Mouse (Mus musculus): ENCODE results near the gene Gm49380. TPM values are rescaled to one million over a fixed set of nuclear protein-coding genes. Genes with fewer than 3 reads are reported as not detected.

Gene Gm49380
- total and polyA plus RNA-seq, 3 experiments: 0.24 TPM; not detected in 2

DNA sequence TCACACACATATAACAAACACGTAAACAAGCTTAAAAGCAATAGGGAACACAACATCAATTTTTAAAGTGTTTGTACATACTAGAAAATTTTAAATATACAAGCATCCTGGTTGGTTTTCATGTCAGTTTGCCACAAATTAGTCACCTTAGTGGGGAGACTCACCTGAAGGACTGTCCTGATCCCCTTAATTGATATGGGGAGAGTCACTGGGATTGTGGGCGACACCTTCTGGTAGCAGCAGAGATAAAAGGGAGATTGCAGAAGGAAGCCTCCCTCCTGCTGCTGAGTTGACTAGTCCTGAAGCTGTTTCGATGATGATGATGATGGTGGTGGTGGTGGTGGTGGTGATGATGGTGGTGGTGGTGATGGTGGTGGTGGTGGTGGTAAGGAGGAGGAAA lies 60.4 kb downstream of the Gm49380 start:
- H3K4me3 ChIP-seq (ENCODE audit: control insufficient read depth in 1 of 2, insufficient read depth in 1 of 2, low read depth in 2 of 2, low read length in 2 of 2): no peak overlapping the region
- TF ChIP-seq NRF1 (IDR thresholded peaks at IDR 0.05; ENCODE audit: insufficient read depth, low read depth, low read length, poor library complexity, severe bottlenecking): no peak
- peak; percentile 32 for TF ChIP-seq SMC3 (IDR thresholded peaks at IDR 0.05; ENCODE audit: low read depth, low read length)
- TF ChIP-seq CTCF (IDR thresholded peaks at IDR 0.05 in 2 of 3, conservative IDR thresholded peaks at IDR 0.05 in 1 of 3; ENCODE audit: control insufficient read depth in 1 of 3, insufficient read depth in 1 of 3, low read depth in 2 of 3, low read length in 3 of 3, poor library complexity in 1 of 3, severe bottlenecking in 1 of 3): peak in 2 of 3 experiments; percentile 6 to 29; a peak in 2 of 6 replicates
- TF ChIP-seq GATA1 (IDR thresholded peaks at IDR 0.05; ENCODE audit: low read depth, low read length): 0 out of 2 replicates have a peak, but pooled peaks have one; percentile 12

DNA sequence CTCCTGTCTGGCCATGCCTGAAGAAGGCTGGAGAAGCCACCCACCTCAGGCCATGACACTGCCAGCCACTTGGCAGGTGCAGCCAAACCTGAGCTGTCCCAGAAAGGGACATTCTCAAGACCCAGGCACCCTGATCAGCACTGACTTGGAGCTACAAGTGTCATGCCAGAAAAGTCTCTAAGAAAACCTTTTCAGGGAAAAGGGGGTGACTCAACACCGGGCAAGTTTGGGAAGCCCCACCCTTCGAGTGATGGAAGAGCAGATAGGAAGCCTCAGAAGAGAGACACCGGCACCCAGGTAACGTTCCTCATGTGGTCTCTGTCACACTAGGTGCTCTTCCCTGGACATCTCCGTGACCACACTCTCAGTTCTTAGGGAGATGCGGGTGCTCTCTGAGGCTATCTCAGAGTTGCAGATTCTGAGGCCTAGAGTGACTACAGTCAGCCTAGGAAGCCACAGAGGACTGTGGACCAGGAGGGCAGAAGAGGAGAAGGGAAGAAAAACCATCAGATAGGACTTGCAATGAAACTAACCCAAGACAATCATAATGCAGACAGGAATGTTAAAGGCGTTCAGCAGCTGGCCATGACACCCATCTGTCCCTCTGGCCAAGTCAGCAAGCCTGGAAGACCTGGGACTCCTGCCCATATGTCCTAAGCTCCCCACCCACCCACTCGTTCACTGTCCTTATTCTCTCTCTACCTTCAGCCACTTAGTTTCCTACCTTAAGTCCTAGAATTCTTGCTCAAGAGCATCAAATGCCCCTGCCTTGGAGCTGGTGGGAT lies 63.7 kb downstream of the Gm49380 start:
- DNase-seq (ENCODE audit: low read depth, low spot score): no peak
- H3K79me2 ChIP-seq (ENCODE audit: control insufficient read depth, insufficient read depth, low read length, poor library complexity): no peaks in the 10 kb centered on the region
- H3K9me3 ChIP-seq (replicated peaks; ENCODE audit: insufficient read depth, low read length): no peaks in the 10 kb centered on the region
- no peaks in the 10 kb centered on the region for H3K27me3 ChIP-seq (ENCODE audit: control insufficient read depth in 1 of 2, insufficient read depth in 2 of 2, low read length in 2 of 2)
- TF ChIP-seq MXI1 (IDR thresholded peaks at IDR 0.05; ENCODE audit: low read depth, low read length): no peak
- TF ChIP-seq ETS1 (IDR thresholded peaks at IDR 0.05; ENCODE audit: low read depth, low read length): no peak
- no peak for TF ChIP-seq ZKSCAN1 (IDR thresholded peaks at IDR 0.05; ENCODE audit: low read depth, low read length)
- no peak for TF ChIP-seq CHD1 (IDR thresholded peaks at IDR 0.05; ENCODE audit: low read depth, low read length)
- peaks cover 5 to 38% of the 10 kb centered on the region in 2 experiments for H3K4me1 ChIP-seq (ENCODE audit: control insufficient read depth in 1 of 2, insufficient read depth in 2 of 2, low read length in 2 of 2)
- H3K9ac ChIP-seq (ENCODE audit: control insufficient read depth, low read depth, low read length, poor library complexity, severe bottlenecking): no peak overlapping the region
- H3K36me3 ChIP-seq (ENCODE audit: control insufficient read depth in 1 of 2, insufficient read depth in 2 of 2, low read length in 2 of 2): peaks cover 0 to 25% of the 10 kb centered on the region in 2 experiments; a peak in 2 of 4 replicates
- no peak overlapping the region for H3K4me3 ChIP-seq (ENCODE audit: control insufficient read depth in 1 of 2, insufficient read depth in 1 of 2, low read depth in 2 of 2, low read length in 2 of 2)
- H3K27ac ChIP-seq (ENCODE audit: control insufficient read depth, low read depth, low read length): 0 out of 2 replicates have a peak overlapping the region, but pooled peaks have one; percentile 2

More for the DNA sequence above, 60.4 kb downstream of the Gm49380 start:
- Histone ChIP-seq H3K9ac (ENCODE audit: control insufficient read depth, low read depth, low read length, poor library complexity, severe bottlenecking) (no peak overlapping the region), H3K4me1 (ENCODE audit: control insufficient read depth in 1 of 2, insufficient read depth in 2 of 2, low read length in 2 of 2) (peaks cover 0 to 19% of the 10 kb centered on the region in 2 experiments; a peak in 3 of 4 replicates), H3K27me3 (ENCODE audit: control insufficient read depth in 1 of 2, insufficient read depth in 2 of 2, low read length in 2 of 2) (no peaks in the 10 kb centered on the region), H3K27ac (ENCODE audit: control insufficient read depth, low read depth, low read length) (no peak overlapping the region), H3K79me2 (ENCODE audit: control insufficient read depth, insufficient read depth, low read length, poor library complexity) (no peaks in the 10 kb centered on the region), H3K36me3 (ENCODE audit: control insufficient read depth in 1 of 2, insufficient read depth in 2 of 2, low read length in 2 of 2) (peaks cover 0 to 7% of the 10 kb centered on the region in 2 experiments; a peak in 2 of 4 replicates), H3K9me3 (replicated peaks; ENCODE audit: insufficient read depth, low read length) (no peaks in the 10 kb centered on the region)
- no peak for DNase-seq (ENCODE audit: low read depth, low spot score)

DNA sequence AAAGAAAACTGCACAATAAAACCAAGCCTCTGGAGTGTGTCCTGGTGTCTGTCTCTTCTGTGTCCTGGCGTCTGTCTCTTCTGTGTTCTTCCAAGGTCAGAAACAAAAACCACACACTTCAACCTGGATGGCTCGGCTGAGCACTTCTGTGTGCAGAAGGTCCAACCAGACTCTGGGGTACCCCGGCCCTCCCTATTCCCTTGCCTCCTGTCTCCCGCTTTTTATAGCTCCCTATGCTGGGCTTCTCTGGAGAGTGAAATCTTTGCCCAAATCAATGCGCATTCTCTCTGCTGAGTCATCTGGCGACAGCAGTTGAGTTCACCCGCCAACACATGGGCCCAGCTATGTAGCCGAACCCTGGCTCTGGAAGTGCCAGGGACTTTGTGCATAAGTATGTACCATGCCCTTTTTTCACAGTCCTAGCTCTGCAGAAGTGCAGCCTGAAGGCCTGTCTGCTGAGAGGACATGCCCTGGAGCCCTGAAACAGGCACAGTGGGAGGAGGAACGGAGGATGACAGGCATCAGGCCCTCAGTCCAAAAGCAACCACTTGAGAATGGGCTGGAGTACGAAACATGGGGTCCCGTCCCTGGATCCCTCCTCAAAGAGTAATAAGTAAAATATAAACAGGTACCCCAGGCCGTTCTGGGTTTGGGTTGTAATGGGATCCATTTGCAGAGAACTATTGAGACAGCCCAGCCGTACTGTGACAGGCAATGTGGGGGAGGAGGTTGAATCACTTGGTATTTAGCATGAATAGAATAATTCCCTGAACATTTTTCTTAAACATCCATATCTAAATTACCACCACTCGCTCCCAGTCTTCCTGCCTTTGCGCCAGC lies 64.5 kb downstream of the Gm49380 start:
- no peak for DNase-seq (ENCODE audit: low read depth, low spot score)
- no peak overlapping the region for H3K4me3 ChIP-seq (ENCODE audit: control insufficient read depth in 1 of 2, insufficient read depth in 1 of 2, low read depth in 2 of 2, low read length in 2 of 2)
- TF ChIP-seq CHD2 (IDR thresholded peaks at IDR 0.05; ENCODE audit: low read length) (no peak), MXI1 (IDR thresholded peaks at IDR 0.05; ENCODE audit: low read depth, low read length) (no peak), BHLHE40 (IDR thresholded peaks at IDR 0.05; ENCODE audit: borderline replicate concordance, low read depth, low read length) (no peak), USF1 (IDR thresholded peaks at IDR 0.05; ENCODE audit: low read depth, low read length) (no peak), POLR2AphosphoS5 (IDR thresholded peaks at IDR 0.05; ENCODE audit: borderline replicate concordance, low read depth, low read length) (no peak), POLR2AphosphoS2 (IDR thresholded peaks at IDR 0.05; ENCODE audit: low read length) (no peak), NRF1 (IDR thresholded peaks at IDR 0.05; ENCODE audit: insufficient read depth, low read depth, low read length, poor library complexity, severe bottlenecking) (no peak), CHD1 (IDR thresholded peaks at IDR 0.05; ENCODE audit: low read depth, low read length) (no peak), HCFC1 (IDR thresholded peaks at IDR 0.05; ENCODE audit: low read depth, low read length) (no peak), JUND (IDR thresholded peaks at IDR 0.05; ENCODE audit: low read depth, low read length) (no peak), CTCF (IDR thresholded peaks at IDR 0.05 in 2 of 3, conservative IDR thresholded peaks at IDR 0.05 in 1 of 3; ENCODE audit: control insufficient read depth in 1 of 3, insufficient read depth in 1 of 3, low read depth in 2 of 3, low read length in 3 of 3, poor library complexity in 1 of 3, severe bottlenecking in 1 of 3) (no peak), MYC (IDR thresholded peaks at IDR 0.05; ENCODE audit: low read depth, low read length) (no peak), TCF12 (IDR thresholded peaks at IDR 0.05; ENCODE audit: low read depth, low read length) (no peak), TAL1 (IDR thresholded peaks at IDR 0.05; ENCODE audit: low read length) (no peak), UBTF (IDR thresholded peaks at IDR 0.05; ENCODE audit: borderline replicate concordance, insufficient read depth, low read depth, low read length) (no peak), MAZ (IDR thresholded peaks at IDR 0.05; ENCODE audit: low read depth, low read length) (no peak)

More for the DNA sequence above, 64.5 kb downstream of the Gm49380 start:
- H3K9me3 ChIP-seq (replicated peaks; ENCODE audit: insufficient read depth, low read length): no peaks in the 10 kb centered on the region
- H3K27ac ChIP-seq (ENCODE audit: control insufficient read depth, low read depth, low read length): 0 out of 2 replicates have a peak overlapping the region, but pooled peaks have one; percentile 2
- H3K79me2 ChIP-seq (ENCODE audit: control insufficient read depth, insufficient read depth, low read length, poor library complexity): no peaks in the 10 kb centered on the region
- no peaks in the 10 kb centered on the region for H3K27me3 ChIP-seq (ENCODE audit: control insufficient read depth in 1 of 2, insufficient read depth in 2 of 2, low read length in 2 of 2)
- H3K4me1 ChIP-seq (ENCODE audit: control insufficient read depth in 1 of 2, insufficient read depth in 2 of 2, low read length in 2 of 2): peaks cover 5 to 46% of the 10 kb centered on the region in 2 experiments
- peaks cover 0 to 30% of the 10 kb centered on the region in 2 experiments; a peak in 2 of 4 replicates for H3K36me3 ChIP-seq (ENCODE audit: control insufficient read depth in 1 of 2, insufficient read depth in 2 of 2, low read length in 2 of 2)
- no peak overlapping the region for H3K9ac ChIP-seq (ENCODE audit: control insufficient read depth, low read depth, low read length, poor library complexity, severe bottlenecking)
